Mouse (Mus musculus) small intestine, adult 2 months (tissue): ENCODE results near the gene Olfr691.
"Not testable (repeated sequence)": the region's sequence is repeated elsewhere in the genome, so short reads cannot be mapped to it uniquely, and the experiment has no call there.

Experiments used
- CTCF ChIP-seq: fragments of 200-500 bp; IDR thresholded peaks from 2 replicates; pipeline ENCODE4 v1.5.1; 2012; ENCODE audit warnings: low read depth, mild to moderate bottlenecking, control low read depth, inconsistent platforms, low read length, moderate library complexity, mixed read lengths; ENCODE audit not compliant: insufficient replicate concordance, insufficient read length; ENCODE audit errors: extremely low read depth
- POLR2A ChIP-seq: fragments of 200-500 bp; IDR thresholded peaks from 2 replicates; pipeline ENCODE4 v1.6.1; 2012; ENCODE audit warnings: low read depth, mild to moderate bottlenecking, control low read depth, inconsistent platforms, low read length, moderate library complexity

DNA sequence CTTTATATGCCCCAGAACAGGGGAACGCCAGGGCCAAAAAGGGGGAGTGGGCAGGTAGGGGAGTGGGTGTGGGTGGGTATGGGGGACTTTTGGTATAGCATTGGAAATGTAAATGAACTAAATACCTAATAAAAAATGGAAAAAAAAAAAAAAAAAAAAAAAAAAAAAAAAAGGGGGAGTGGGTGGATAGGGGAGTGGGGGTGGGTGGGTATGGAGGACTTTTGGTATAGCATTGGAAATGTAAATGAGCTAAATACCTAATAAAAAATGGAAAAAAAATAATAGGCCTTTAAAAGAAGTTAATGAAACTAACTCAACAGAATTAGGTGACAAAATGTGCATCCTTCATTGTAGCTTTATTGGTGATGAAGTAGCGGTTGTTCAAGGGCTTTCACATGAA lies 14.4 kb upstream of the Olfr691 start:
- TF ChIP-seq POLR2A, CTCF: not testable (repeated sequence)
